Mouse (Mus musculus): ENCODE measurements around the gene Mon1a.

DNA sequence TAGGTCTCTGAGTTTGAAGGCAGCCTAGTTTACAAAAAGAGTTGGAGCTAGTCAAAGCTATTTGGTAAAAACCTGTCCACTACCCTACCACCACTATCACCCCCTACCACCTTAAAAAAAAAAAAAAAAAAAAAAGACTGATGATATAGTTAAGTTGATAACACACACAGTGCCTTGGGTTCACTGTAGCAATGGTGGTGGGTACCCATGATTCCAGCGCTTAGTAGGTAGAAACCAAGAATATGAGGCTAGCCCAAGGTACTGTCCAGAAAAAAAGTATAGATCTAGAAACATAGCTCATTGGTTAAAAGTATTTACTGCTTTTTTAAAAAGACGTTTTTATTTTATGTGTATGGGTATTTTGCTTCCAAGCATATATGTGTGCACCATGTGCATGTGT is 45.2 kb upstream of the Mon1a start:
- TF ChIP-seq POLR2A (IDR thresholded peaks at IDR 0.05; ENCODE audit: control insufficient read depth, extremely low read depth, insufficient read depth, low read length, poor library complexity) (no peak), CTCF (IDR thresholded peaks at IDR 0.05; ENCODE audit: borderline replicate concordance, control insufficient read depth, extremely low read depth, insufficient read depth, low read length, poor library complexity) (no peak)
